Comparison of ENCODE assay signal across 8 mouse cellular contexts in the genomic region with DNA sequence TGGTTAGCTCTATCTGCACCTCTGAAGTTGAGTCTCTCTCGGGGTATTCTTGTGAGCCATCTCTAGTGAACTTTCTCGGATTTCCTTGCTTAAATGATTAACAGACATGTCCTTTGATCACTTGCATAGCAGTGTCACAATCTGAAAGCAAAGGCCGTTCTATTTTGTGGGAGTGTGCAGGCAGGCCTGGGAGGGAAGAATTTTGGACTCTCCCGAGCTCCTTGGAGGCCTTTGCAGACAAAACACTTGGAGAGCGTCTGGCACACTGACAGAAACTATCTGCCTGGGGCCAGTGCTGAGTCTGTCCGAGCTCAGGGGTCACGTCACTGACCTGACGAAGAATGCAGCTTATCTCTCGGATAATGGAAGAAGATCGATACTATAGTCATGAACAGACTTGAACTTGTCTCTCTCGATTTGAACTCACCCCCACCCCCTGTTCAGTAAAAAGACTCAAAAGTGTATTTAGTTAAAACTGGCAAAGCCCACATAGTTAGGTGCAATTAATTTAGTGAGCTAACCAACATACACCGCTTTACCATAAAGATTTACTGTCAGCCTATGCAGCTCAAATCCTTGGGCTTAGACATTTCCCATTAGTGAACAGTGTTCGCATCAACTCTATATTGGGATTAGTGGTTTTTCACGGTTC.
DNase-seq lines count a peak whose midpoint lies in the region; ATAC-seq and TF ChIP-seq lines count a peak whose summit lies in the region.

No protein-coding gene starts in this region.

- H3K27me3 ChIP-seq in midbrain, embryonic 14.5 days (ENCODE audit: control insufficient read depth, insufficient read depth, low read length), result no peaks in the 10 kb centered on the region
- H3K27me3 ChIP-seq in midbrain, postnatal 0 days (ENCODE audit: insufficient read depth, low read length), result no peaks in the 10 kb centered on the region
- no peaks in the 10 kb centered on the region for H3K27me3 ChIP-seq in heart, embryonic 12.5 days (replicated peaks)
- no peaks in the 10 kb centered on the region for H3K27me3 ChIP-seq in neural tube, embryonic 11.5 days (ENCODE audit: control insufficient read depth, insufficient read depth, low read length)

- peak; percentile 40 for DNase-seq in midbrain, embryonic 14.5 days
- DNase-seq in midbrain, postnatal 0 days (ENCODE audit: low spot score), result no peak
- DNase-seq in kidney, postnatal 10 days, result peak; percentile 77
- peak; percentile 22 for DNase-seq in neural tube, embryonic 11.5 days (ENCODE audit: low spot score)
- DNase-seq in left cerebral cortex, adult 8-10 months (ENCODE audit: low spot score in 2 of 2), result no peak
- DNase-seq in thymus, postnatal 36 days, result no peak

- no peak overlapping the region for H3K9ac ChIP-seq in midbrain, embryonic 14.5 days (replicated peaks; ENCODE audit: low read length)
- no peak overlapping the region for H3K9ac ChIP-seq in midbrain, postnatal 0 days (replicated peaks; ENCODE audit: low read length, poor library complexity, severe bottlenecking)
- no peak overlapping the region for H3K9ac ChIP-seq in heart, embryonic 12.5 days
- H3K9ac ChIP-seq in neural tube, embryonic 11.5 days (ENCODE audit: low read length), result no peak overlapping the region

- H3K27ac ChIP-seq in midbrain, embryonic 14.5 days (replicated peaks; ENCODE audit: low read depth, low read length), result no peak overlapping the region
- H3K27ac ChIP-seq in midbrain, postnatal 0 days (ENCODE audit: low read depth, low read length), result no peak overlapping the region
- H3K27ac ChIP-seq in heart, embryonic 12.5 days (ENCODE audit: poor library complexity, severe bottlenecking), result no peak overlapping the region
- no peak overlapping the region for H3K27ac ChIP-seq in neural tube, embryonic 11.5 days (ENCODE audit: low read depth, low read length)

- ATAC-seq in midbrain, embryonic 14.5 days (ENCODE audit: low FRiP score, low TSS enrichment), result no peak
- ATAC-seq in midbrain, postnatal 0 days (ENCODE audit: low FRiP score), result no peak
- no peak for ATAC-seq in heart, embryonic 12.5 days (ENCODE audit: insufficient number of reproducible peaks, low FRiP score)
- ATAC-seq in neural tube, embryonic 11.5 days (ENCODE audit: insufficient read depth, low FRiP score, low TSS enrichment), result no peak
- no peak for ATAC-seq in cerebellum, adult (ENCODE audit: insufficient number of reproducible peaks, low FRiP score, low TSS enrichment)

- 22% methylated on average over 14 of the region's 14 CpGs for WGBS in midbrain, embryonic 14.5 days
- WGBS in midbrain, postnatal 0 days, result 38% methylated on average over 14 of the region's 14 CpGs
- WGBS in heart, embryonic 12.5 days, result 28% methylated on average over 14 of the region's 14 CpGs
- 38% methylated on average over 14 of the region's 14 CpGs for WGBS in neural tube, embryonic 11.5 days

- H3K4me1 ChIP-seq in midbrain, embryonic 14.5 days (ENCODE audit: control insufficient read depth, insufficient read depth, low read length), result peaks cover 14% of the 10 kb centered on the region; the same call in 1 of the 2 replicates
- H3K4me1 ChIP-seq in midbrain, postnatal 0 days (ENCODE audit: insufficient read depth, low read length), result no peaks in the 10 kb centered on the region
- peaks cover 18% of the 10 kb centered on the region for H3K4me1 ChIP-seq in heart, embryonic 12.5 days (replicated peaks)
- H3K4me1 ChIP-seq in neural tube, embryonic 11.5 days (ENCODE audit: control insufficient read depth, insufficient read depth, low read length), result peaks cover 12% of the 10 kb centered on the region; the same call in 1 of the 2 replicates

- H3K4me2 ChIP-seq in midbrain, embryonic 14.5 days (ENCODE audit: low read length), result no peak overlapping the region
- no peak overlapping the region for H3K4me2 ChIP-seq in midbrain, postnatal 0 days (ENCODE audit: low read depth, low read length, poor library complexity, severe bottlenecking)
- H3K4me2 ChIP-seq in heart, embryonic 12.5 days, result peak overlapping the region; percentile 22; the same call in 1 of the 2 replicates
- H3K4me2 ChIP-seq in neural tube, embryonic 11.5 days (ENCODE audit: low read depth), result no peak overlapping the region

- H3K9me3 ChIP-seq in midbrain, embryonic 14.5 days (ENCODE audit: control insufficient read depth, low read length), result no peaks in the 10 kb centered on the region
- H3K9me3 ChIP-seq in midbrain, postnatal 0 days (ENCODE audit: low read length), result no peaks in the 10 kb centered on the region
- H3K9me3 ChIP-seq in heart, embryonic 12.5 days (replicated peaks), result no peaks in the 10 kb centered on the region
- no peaks in the 10 kb centered on the region for H3K9me3 ChIP-seq in neural tube, embryonic 11.5 days (ENCODE audit: control insufficient read depth, low read length)

- no peaks in the 10 kb centered on the region for H3K36me3 ChIP-seq in midbrain, embryonic 14.5 days (ENCODE audit: control insufficient read depth, insufficient read depth, low read length)
- no peaks in the 10 kb centered on the region for H3K36me3 ChIP-seq in midbrain, postnatal 0 days (ENCODE audit: insufficient read depth, low read length)
- H3K36me3 ChIP-seq in heart, embryonic 12.5 days, result no peaks in the 10 kb centered on the region
- H3K36me3 ChIP-seq in neural tube, embryonic 11.5 days (ENCODE audit: control insufficient read depth, insufficient read depth, low read length), result no peaks in the 10 kb centered on the region

- H3K4me3 ChIP-seq in midbrain, embryonic 14.5 days (replicated peaks; ENCODE audit: low read depth, low read length), result no peak overlapping the region
- no peak overlapping the region for H3K4me3 ChIP-seq in midbrain, postnatal 0 days (ENCODE audit: low read depth, low read length)
- H3K4me3 ChIP-seq in heart, embryonic 12.5 days, result no peak overlapping the region
- no peak overlapping the region for H3K4me3 ChIP-seq in neural tube, embryonic 11.5 days (ENCODE audit: low read depth, low read length)

- no peak for TF ChIP-seq CTCF in midbrain, postnatal 0 days (IDR thresholded peaks at IDR 0.05)

Comparison
In these comparisons a context has a peak if more than half of its experiments do, and no peak if none do; other contexts are left out.
1. DNase-seq: peak in midbrain, embryonic 14.5 days (single experiment), kidney, postnatal 10 days (single experiment) and neural tube, embryonic 11.5 days (single experiment); none in midbrain, postnatal 0 days (single experiment), left cerebral cortex, adult 8-10 months (0 of 2) and thymus, postnatal 36 days (0 of 2).